Comparison of ENCODE assay signal across 25 mouse cellular contexts in the genomic region with DNA sequence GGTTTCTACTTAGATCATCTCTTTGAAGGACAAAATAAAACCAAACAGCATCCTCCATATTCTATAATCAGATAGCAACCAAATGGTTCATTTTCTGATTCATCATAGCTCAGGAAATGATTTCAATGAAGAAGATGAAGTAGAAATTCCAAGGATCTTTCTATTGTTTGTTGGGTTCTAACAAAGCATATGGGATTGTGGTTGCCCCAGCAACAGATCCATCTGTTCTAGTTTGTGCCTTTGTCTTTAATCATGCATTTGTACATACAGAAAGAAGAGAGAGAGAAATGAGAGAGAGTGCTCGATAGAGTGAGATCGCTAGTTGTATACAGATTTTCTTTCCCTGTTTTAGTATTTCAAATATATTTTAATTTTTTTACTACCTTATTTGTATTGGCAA.
DNase-seq lines count a peak whose midpoint lies in the region; ATAC-seq and TF ChIP-seq lines count a peak whose summit lies in the region.
"Had no signal": no experiment of that assay in that cellular context is flagged by ENCODE, and none has a peak within 500 bp of the region (broad histone marks: within the 10 kb centered on the region; RNA-seq: fewer than 3 reads in every experiment).

No protein-coding gene starts in this region.

- ATAC-seq in forebrain, postnatal 0 days: no peak; the same call in 1 of the 2 replicates
- no peak for ATAC-seq in midbrain, postnatal 0 days (ENCODE audit: low FRiP score)
- no peak for ATAC-seq in midbrain, embryonic 15.5 days (replicated peaks)

- no peaks in the 10 kb centered on the region for H3K36me3 ChIP-seq in forebrain, postnatal 0 days (ENCODE audit: insufficient read depth)
- no peaks in the 10 kb centered on the region for H3K36me3 ChIP-seq in forebrain, embryonic 10.5 days (replicated peaks)
- no peaks in the 10 kb centered on the region for H3K36me3 ChIP-seq in midbrain, postnatal 0 days (ENCODE audit: insufficient read depth, low read length)
- no peaks in the 10 kb centered on the region for H3K36me3 ChIP-seq in midbrain, embryonic 15.5 days (replicated peaks)
- H3K36me3 ChIP-seq: embryonic facial prominence, embryonic 10.5 days; heart, embryonic 13.5 days; hindbrain, embryonic 13.5 days; liver, embryonic 15.5 days; lung, embryonic 15.5 days; neural tube, embryonic 12.5 days had no signal

- 33% methylated on average over 2 of the region's 2 CpGs for WGBS in forebrain, postnatal 0 days
- WGBS in forebrain, embryonic 10.5 days: 82% methylated on average over 2 of the region's 2 CpGs
- 43% methylated on average over 2 of the region's 2 CpGs for WGBS in midbrain, postnatal 0 days
- 59% methylated on average over 2 of the region's 2 CpGs for WGBS in midbrain, embryonic 15.5 days

- no peak for TF ChIP-seq CTCF in forebrain, postnatal 0 days (IDR thresholded peaks at IDR 0.05; ENCODE audit: low read depth)
- TF ChIP-seq CTCF in midbrain, postnatal 0 days (IDR thresholded peaks at IDR 0.05): no peak

- H3K27ac ChIP-seq in forebrain, postnatal 0 days (ENCODE audit: low read depth, low read length): no peak overlapping the region
- no peak overlapping the region for H3K27ac ChIP-seq in forebrain, embryonic 10.5 days
- H3K27ac ChIP-seq in midbrain, postnatal 0 days (ENCODE audit: low read depth, low read length): no peak overlapping the region
- H3K27ac ChIP-seq in midbrain, embryonic 15.5 days: no peak overlapping the region
- H3K27ac ChIP-seq: embryonic facial prominence, embryonic 10.5 days; heart, adult 2 months; heart, embryonic 13.5 days; hindbrain, embryonic 13.5 days; kidney, postnatal 0 days; liver, embryonic 15.5 days; lung, embryonic 15.5 days; neural tube, embryonic 12.5 days had no signal

- DNase-seq in forebrain, postnatal 0 days: peak; percentile 26
- no peak for DNase-seq in forebrain, embryonic 10.5 days (ENCODE audit: extremely low spot score, low spot score)
- DNase-seq in midbrain, postnatal 0 days (ENCODE audit: low spot score): peak; percentile 37
- DNase-seq in layer of hippocampus, adult 18-20 months (ENCODE audit: low spot score in 2 of 2): peak; percentile 40 to 67
- peak; percentile 9 for DNase-seq in retina, embryonic 14.5 days (ENCODE audit: low spot score)
- no peak for DNase-seq in gastrocnemius, postnatal 14 days
- DNase-seq in natural killer cell, adult 2 months (ENCODE audit: low spot score in 2 of 2): no peak
- DNase-seq: adrenal gland, postnatal 10 days; cerebellum, adult 9-10 months; heart, adult 2 months; heart, postnatal 14 days; kidney, adult 2 months; left cerebral cortex, postnatal 4 days; liver; lung, postnatal 4 days; right cerebral cortex, postnatal 14 days; thymus, postnatal 25 days had no signal

- H3K4me1 ChIP-seq in forebrain, postnatal 0 days (ENCODE audit: insufficient read depth): no peaks in the 10 kb centered on the region
- no peaks in the 10 kb centered on the region for H3K4me1 ChIP-seq in forebrain, embryonic 10.5 days
- no peaks in the 10 kb centered on the region for H3K4me1 ChIP-seq in midbrain, postnatal 0 days (ENCODE audit: insufficient read depth, low read length)
- H3K4me1 ChIP-seq in midbrain, embryonic 15.5 days: no peaks in the 10 kb centered on the region
- H3K4me1 ChIP-seq: embryonic facial prominence, embryonic 10.5 days; heart, embryonic 13.5 days; hindbrain, embryonic 13.5 days; liver, embryonic 15.5 days; lung, embryonic 15.5 days; neural tube, embryonic 12.5 days had no signal

- no peaks in the 10 kb centered on the region for H3K9me3 ChIP-seq in forebrain, postnatal 0 days (ENCODE audit: low read length)
- H3K9me3 ChIP-seq in forebrain, embryonic 10.5 days: no peaks in the 10 kb centered on the region
- no peaks in the 10 kb centered on the region for H3K9me3 ChIP-seq in midbrain, postnatal 0 days (ENCODE audit: low read length)
- no peaks in the 10 kb centered on the region for H3K9me3 ChIP-seq in midbrain, embryonic 15.5 days
- H3K9me3 ChIP-seq: embryonic facial prominence, embryonic 10.5 days; heart, embryonic 13.5 days; hindbrain, embryonic 13.5 days; liver, embryonic 15.5 days; lung, embryonic 15.5 days; neural tube, embryonic 12.5 days had no signal

- H3K9ac ChIP-seq in forebrain, postnatal 0 days: no peak overlapping the region
- no peak overlapping the region for H3K9ac ChIP-seq in midbrain, postnatal 0 days (replicated peaks; ENCODE audit: low read length, poor library complexity, severe bottlenecking)
- H3K9ac ChIP-seq in midbrain, embryonic 15.5 days: no peak overlapping the region
- H3K9ac ChIP-seq: heart, embryonic 13.5 days; hindbrain, embryonic 13.5 days; liver, embryonic 15.5 days; lung, embryonic 15.5 days; neural tube, embryonic 12.5 days had no signal

- H3K4me2 ChIP-seq in forebrain, postnatal 0 days (ENCODE audit: low read depth): no peak overlapping the region
- no peak overlapping the region for H3K4me2 ChIP-seq in midbrain, postnatal 0 days (ENCODE audit: low read depth, low read length, poor library complexity, severe bottlenecking)
- no peak overlapping the region for H3K4me2 ChIP-seq in midbrain, embryonic 15.5 days
- H3K4me2 ChIP-seq: heart, embryonic 13.5 days; hindbrain, embryonic 13.5 days; liver, embryonic 15.5 days; lung, embryonic 15.5 days; neural tube, embryonic 12.5 days had no signal

- no peak overlapping the region for H3K4me3 ChIP-seq in forebrain, postnatal 0 days (ENCODE audit: low read depth, low read length)
- H3K4me3 ChIP-seq in forebrain, embryonic 10.5 days: no peak overlapping the region
- H3K4me3 ChIP-seq in midbrain, postnatal 0 days (ENCODE audit: low read depth, low read length): no peak overlapping the region
- H3K4me3 ChIP-seq in midbrain, embryonic 15.5 days: no peak overlapping the region
- H3K4me3 ChIP-seq: embryonic facial prominence, embryonic 10.5 days; heart, adult 2 months; heart, embryonic 13.5 days; hindbrain, embryonic 13.5 days; liver, embryonic 15.5 days; lung, embryonic 15.5 days; neural tube, embryonic 12.5 days had no signal

- H3K27me3 ChIP-seq in forebrain, postnatal 0 days (ENCODE audit: insufficient read depth, low read length): no peaks in the 10 kb centered on the region
- no peaks in the 10 kb centered on the region for H3K27me3 ChIP-seq in forebrain, embryonic 10.5 days (ENCODE audit: poor library complexity, severe bottlenecking)
- no peaks in the 10 kb centered on the region for H3K27me3 ChIP-seq in midbrain, postnatal 0 days (ENCODE audit: insufficient read depth, low read length)
- no peaks in the 10 kb centered on the region for H3K27me3 ChIP-seq in midbrain, embryonic 15.5 days (replicated peaks)
- H3K27me3 ChIP-seq: heart, embryonic 13.5 days; hindbrain, embryonic 13.5 days; liver, embryonic 15.5 days; lung, embryonic 15.5 days; neural tube, embryonic 12.5 days had no signal

- intact Hi-C loops in gastrocnemius, postnatal 14 days (cut with DNase I; ENCODE audit: low total_unique reads): no loop called here

Comparison
In these comparisons a context has a peak if more than half of its experiments do, and no peak if none do; other contexts are left out.
1. DNase-seq: peak in forebrain, postnatal 0 days (single experiment), midbrain, postnatal 0 days (single experiment), layer of hippocampus, adult 18-20 months (2 of 2) and retina, embryonic 14.5 days (single experiment); none in forebrain, embryonic 10.5 days (single experiment), gastrocnemius, postnatal 14 days (single experiment) and natural killer cell, adult 2 months (0 of 2).